Mouse (Mus musculus): ENCODE measurements around the gene B3gat1.

DNA sequence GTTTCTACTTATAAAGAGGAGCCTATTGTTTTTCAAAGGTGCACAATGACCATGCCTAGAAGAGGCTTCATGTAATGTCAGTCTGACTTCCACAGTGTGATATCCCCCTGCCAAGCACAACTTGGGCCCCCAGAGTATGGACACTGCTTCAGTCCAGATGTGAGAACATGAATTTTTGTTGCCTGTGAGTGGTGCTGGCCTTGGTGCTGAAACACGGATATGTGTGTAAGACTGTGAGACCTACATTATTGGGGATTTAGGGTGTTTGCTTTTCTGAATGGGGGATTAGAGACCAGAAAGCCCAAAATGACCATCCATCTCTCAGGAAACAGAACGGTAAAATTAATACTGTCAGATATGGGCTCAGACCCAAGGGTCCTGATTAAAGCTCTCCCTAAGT is 6.1 kb upstream of the B3gat1 start:
- TF ChIP-seq EP300 (optimal IDR thresholded peaks at IDR 0.05): no peak
- no peak for TF ChIP-seq CTCF (IDR thresholded peaks at IDR 0.05; ENCODE audit: low read depth)
